Mouse (Mus musculus) cerebellum, postnatal 14 days (tissue): ENCODE results near the gene Plekhm2.

Experiments
- DNase-seq, 2 experiments: peaks; one replicate each; pipeline ENCODE4 v3.0.0; 2021; ENCODE audit warnings: mixed read lengths in 2 of 2

Gene Plekhm2

DNA sequence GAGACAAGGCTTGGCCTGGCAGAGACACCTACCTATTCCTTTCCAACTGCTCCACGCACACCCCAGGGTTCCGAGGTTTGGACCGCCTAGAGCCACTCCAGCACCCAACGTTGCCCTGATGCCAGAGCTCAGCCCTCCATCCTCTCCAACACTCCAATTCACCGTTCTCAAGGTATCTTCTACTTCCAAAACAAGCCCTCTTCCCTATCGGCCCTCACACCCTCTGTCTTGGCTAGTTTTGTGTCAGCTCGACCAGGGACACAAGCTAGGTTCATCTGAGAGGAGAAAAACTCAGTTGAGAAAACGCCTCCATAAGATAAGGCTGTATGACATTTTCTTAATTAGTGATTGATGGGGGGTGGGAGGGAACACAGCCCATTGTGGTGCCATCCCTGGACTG is at the start of gene Plekhm2:
TSS of gene Plekhm2 (minus strand) at position 101 of the 400 bp plus-strand sequence.
- no peak for DNase-seq

DNA sequence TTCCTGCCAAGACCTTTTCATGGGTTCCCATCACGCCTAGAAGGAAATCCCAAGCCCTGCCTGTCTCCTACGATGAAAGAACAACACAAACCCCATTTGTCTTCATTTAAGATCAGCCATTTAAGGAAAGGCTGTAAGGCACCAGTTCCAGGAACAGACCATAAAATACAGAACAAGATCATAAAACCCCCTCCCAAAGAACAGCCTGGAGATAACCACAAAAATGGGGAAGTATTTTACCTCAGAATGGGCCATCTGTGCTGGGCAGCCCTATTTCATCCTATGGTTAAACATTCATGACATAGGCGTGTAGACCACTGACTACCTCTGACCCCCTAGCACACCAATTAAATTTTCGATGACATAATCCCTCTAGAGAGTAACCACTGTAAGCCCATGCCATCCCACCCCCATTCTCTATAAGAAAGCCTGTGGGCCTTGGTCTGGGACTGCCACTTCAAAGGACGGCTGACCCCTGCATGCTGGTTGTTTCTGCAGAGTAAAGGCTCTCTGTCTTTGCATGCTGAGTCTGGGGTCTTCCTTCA is 49.0 kb upstream of the Plekhm2 start:
- DNase-seq = no peak

DNA sequence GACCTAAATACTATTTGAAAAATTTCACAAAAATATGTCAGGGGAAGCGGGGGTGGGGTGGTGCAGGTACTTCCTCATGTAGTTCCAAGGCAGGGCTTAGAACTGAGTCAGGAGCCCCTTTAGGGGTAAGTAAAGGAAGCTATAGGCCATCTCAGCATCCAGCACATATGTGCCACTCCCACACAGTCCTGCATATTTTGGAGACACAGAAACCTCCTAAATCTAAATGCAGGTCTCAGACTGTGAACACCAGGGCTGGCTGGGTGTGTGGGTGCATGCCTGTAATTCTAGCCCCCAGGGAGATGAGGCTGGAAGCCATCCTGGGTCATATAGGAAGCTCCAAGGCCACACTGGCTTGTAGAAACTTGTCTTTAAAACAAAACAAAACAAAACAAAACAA is 46.6 kb upstream of the Plekhm2 start:
- DNase-seq = no peak

DNA sequence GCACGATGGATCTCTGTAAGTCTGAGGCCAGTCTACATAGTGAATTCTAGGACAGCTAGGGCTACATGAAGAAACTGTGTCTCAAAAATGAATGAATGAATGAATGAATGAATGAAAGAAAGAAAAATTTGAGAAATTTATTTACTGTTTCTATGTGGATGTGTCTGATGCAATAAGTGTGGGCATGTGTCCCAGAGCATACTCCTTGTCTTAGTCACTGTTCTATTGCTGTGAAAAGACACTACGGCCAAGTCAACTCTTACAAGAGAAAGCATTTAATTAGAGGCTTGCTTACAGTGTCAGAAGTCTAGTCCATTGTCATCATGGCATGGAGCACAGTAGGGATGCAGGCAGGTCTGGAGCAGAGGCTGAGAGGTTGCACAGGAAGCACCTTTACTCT is 44.3 kb upstream of the Plekhm2 start:
- DNase-seq = no peak

DNA sequence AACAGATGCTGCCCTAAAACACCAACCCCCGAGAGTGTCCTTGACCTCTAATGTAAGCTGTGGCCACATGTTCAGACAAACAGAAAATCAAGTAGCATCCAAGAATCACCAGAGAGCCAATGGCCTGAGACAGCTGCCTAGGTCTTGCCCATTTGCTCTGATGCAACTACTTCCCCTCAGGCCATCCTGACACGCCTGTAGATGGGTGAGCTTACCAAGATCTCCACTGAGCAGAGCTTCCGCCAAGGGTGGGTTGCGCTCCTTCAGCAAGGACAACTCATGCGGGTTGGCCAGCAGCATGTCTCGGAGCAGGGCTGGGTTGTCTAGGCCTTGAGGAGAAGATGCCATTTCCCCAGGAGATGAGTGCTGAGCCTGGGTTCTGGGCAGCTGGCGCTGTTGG is 43.3 kb upstream of the Plekhm2 start:
- DNase-seq = no peak

DNA sequence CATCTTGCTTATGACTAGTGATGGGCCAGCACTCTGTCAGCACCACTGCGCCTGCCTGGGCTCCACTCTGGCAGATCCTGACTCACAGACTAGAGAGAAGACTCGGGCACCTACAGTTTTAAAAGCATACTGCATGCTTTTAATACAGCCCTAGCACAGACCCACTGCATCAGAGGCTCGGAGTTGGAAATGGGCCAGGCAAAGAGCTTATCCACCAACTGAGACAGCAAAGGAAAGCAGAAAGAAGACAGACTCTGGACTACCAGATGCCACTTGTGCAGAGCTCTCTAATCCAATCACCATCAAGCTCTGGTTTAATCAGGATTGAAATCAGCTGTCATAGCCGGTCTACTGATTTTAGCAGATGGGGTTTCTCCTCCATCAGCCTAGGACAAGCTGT is 40.6 kb upstream of the Plekhm2 start:
- DNase-seq = peak; percentile 68 to 84

DNA sequence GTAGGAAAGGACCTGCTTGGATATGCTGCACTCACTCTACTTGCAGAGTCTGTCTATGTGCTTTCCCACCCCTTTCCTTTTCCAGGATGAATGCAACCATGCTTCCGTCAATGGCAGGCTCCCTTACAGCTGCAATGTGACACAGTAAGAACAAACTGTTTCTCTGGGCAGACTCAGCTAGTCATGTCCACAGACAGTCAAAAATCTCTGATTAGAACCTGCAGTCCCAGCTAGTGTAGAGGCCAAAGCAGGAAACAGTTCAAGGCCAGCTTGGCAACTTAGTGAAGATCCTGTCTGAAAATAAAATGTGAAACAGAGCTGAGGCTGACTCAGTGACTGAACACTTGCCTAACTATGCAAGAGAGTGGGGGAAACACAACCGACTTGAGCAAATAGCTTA is 39.9 kb upstream of the Plekhm2 start:
- DNase-seq = no peak

DNA sequence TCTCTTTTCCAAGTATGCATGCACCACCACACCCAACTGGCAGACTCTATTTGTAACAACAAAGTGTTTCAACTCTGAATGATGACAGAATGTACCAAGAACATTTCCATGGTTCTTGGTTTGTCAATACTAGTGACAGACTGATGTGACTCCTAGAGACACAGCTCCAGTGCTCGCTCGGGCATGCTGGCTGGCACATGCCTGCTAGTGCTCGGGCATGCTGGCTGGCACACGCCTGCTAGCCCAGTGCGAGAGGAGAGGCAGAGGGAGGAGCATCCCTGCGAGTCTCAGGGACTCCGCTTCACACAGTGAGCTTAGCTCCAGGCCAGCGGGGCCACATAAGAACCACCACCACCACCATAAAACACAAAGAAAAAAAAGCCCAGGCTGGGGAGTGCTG is 30.0 kb upstream of the Plekhm2 start:
- no peak for DNase-seq

DNA sequence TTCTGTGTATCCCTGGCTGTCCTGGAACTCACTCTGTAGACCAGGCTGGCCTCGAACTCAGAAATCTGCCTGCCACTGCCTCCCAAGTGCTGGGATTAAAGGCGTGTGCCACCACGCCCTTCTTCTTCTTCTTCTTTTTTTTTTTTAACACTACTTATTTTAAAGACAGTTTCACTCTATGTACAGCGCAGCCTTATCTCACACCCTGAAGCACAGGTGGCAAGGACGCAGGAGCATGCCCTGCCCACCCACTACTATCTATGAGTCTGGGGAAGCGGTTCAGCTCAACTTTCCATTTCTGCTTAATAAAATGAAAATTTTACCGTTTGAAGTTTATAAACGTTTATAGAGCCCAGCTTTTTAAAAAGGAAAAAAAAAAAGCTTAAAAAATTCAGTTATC is 23.8 kb upstream of the Plekhm2 start:
- DNase-seq = no peak

DNA sequence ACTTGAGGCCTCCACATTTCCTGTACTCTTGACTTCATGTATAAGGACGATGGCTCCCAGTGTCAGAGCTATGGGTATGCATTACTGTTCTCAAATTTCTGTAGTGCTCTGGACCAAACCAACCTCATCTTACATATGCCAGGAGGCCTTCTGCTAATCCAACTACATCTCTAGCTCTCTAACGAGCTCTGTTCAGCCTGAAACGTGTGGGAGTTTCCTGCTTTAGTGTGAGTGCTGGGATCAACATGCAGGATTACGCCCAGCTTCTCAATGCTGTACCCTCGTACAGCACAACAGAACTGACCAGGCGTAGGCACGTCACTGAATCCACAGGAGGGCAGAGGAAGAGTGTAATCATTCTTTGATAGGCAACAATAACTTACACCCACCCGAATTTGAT is 21.8 kb upstream of the Plekhm2 start:
- DNase-seq = no peak

DNA sequence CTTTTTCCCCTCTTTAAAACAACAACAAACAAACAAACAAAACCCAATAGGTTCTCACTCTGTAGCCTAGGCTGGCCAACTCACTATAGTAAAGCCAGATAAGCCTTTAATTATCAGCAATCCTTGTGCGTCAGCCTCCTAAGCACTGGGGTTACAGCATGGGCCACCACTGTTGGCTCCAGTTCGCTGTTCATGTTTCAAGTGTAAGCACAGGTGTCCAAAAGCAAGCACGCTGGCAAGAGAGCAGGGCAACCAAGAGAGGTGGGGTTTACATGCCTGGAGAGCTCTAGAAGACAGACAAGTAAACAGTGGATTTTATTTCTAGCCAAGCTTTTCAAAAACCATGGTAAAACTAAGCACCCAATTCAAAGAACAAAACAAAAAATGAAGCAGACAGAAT is 21.4 kb upstream of the Plekhm2 start:
- no peak for DNase-seq

DNA sequence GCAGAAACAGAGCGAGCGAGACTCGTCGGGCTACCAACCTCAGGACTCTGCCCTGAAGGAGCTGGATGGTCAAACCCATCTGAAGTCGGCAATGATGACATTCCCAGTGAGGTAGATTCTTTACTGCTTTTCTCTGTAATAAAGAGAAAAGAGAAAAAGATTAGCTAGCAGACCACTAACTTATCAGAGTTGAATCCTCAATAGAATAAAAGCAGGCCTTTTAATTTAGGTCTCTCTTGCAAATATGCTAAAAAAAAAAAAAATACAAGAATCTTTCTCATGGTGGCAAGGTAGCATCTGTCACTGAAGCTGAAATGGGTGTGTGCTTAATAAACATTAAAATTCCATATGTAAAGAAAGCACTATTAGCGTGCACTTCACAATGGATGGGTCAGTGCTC is 20.8 kb upstream of the Plekhm2 start, which contains the start of gene Rsc1a1:
TSS of gene Rsc1a1 (minus strand) at position 101 of the 400 bp plus-strand sequence.
- no peak for DNase-seq

DNA sequence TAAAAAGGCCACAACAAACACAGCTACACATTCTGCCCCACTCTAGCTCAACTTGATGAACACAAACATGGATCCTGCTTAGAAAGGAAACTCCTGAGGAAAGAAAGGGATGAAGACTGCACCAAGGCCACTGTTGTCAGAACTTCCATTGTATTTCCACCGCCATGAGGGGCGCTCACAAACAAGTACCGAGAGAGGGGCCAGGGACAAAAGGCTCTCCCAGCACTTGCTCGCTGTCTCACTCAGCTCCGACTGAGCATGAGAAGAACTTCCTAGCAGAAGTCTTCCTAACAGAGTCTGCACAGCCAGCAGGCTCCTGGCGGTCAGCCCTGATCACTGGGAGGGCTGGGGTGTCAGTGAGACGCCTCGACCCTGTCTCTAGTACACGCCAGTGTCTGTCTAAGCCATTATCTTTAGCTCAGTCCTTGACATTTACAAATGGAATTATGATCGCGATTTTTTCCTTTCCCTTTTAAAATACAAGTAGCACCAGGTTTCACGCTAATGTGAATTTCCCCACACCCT is 18.1 kb upstream of the Plekhm2 start:
- peak in 1 of 2 experiments; percentile 23 for DNase-seq

DNA sequence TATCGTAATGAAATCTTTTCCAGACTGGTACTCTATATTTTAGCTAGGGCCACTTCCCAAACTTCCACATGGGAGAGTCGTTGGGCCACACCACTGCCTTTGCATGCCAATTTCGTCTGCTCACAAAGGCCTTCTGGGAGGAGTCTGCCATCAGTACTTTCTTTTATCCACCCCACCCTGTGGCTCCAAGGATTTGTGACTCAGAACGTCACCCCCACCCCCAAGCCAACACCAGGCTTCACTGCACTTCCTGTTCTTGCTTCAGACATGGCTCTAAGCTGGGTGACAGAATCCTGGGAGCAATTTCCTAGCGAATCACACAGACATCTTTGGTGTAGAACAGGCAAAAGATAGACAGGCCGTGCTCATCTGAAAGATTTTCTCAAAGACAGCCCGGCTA is 17.1 kb upstream of the Plekhm2 start:
- no peak for DNase-seq

DNA sequence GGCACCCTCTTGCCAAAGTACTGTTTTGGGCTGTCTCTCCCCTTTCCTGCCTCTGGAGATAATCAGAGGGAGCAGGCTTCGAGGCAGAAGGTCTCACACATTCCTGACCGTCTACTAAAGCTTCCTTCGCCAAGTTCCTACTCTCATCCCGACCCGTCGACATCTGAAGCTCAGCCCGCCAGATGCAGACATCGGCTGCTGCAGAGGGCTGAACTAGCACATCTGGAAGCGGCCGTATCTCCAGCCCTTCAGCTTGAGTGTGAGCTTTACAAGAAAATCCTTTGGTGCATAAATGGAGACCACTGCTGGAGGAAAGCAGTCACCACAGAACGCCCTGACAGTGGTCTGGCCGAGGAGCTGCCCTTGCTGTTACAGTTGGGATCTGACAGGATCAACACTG is 16.2 kb upstream of the Plekhm2 start:
- no peak for DNase-seq

DNA sequence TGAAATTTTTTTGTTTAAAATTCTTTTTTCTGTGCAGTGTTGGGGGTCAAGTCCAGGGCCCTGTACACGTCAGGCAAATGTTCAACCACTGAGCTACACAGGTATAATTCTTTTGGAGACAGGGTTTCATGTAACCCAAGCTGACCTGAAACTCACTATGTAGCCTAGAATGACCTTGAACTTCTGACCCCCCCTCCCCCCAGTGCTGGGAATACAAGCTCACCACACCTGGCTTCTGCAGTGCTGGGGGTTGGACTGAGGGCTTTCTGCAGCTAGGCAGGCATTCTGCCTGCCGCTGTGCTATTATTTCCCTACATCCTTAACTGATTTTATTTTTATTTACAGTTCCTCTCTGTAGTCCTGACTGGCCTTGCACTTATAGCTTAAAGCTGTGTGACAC is 14.3 kb upstream of the Plekhm2 start:
- no peak for DNase-seq

DNA sequence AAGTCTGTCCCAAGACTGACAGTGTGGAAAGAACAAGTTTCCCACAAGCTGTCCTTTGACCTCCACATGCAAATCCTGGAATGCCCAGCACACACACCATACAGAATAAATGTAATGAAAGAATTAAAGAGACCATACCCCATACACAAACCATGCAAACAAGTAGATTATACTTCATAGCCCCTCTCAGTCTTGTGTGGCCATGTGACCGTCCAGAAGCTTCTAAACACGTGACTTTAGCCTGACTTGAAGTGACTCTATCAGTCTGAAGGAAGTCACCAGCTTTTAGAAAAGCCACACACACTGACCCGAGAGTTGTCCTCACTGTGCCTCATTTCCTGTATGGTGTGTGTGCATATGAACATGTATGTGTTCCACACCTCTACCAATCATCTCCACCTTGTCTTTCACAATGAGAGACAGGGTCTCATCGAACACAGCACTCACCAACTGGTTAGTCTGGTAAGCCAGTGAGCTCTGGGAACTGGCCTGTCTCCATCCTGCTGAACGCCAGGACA is 11.8 kb upstream of the Plekhm2 start:
- DNase-seq = no peak

DNA sequence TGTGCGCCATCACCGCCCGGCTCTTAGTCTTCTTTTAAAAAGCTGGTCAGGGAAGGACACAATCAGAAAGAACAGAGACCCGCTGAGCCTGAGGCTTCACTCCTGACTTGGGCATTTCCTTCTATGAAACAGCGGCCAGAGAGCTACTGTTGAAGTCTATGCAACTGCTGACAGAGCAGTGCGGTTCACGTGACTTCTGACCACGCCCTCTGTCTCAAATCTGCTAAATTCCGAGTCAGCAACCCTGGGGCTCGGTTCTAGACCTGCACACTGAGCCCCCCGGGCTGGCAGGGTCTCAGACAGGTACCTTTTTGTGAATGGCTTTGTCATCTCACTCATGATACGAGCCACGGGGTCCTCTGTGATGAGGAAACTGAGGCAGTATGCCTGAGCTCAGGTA is 7.6 kb upstream of the Plekhm2 start:
- DNase-seq = no peak

DNA sequence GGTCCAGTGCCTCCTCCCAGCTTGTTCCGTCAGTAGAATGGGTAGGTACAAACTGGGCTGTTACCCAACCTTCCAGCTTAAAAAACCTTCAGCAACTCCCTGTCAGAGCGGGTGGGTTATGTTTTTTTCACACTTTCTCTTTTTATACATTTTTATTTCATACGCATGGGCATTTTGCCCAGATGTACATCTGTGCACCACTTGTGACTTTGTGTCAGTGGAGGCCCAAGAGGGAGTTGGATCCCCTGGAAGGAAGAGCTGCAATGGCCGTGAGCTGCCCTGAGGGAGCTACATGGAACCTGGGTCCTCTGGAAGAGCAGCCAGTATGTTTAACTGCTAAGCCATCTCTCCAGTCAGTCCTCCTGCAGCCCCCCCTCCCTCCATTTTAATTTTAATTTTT is 6.7 kb upstream of the Plekhm2 start:
- no peak for DNase-seq

DNA sequence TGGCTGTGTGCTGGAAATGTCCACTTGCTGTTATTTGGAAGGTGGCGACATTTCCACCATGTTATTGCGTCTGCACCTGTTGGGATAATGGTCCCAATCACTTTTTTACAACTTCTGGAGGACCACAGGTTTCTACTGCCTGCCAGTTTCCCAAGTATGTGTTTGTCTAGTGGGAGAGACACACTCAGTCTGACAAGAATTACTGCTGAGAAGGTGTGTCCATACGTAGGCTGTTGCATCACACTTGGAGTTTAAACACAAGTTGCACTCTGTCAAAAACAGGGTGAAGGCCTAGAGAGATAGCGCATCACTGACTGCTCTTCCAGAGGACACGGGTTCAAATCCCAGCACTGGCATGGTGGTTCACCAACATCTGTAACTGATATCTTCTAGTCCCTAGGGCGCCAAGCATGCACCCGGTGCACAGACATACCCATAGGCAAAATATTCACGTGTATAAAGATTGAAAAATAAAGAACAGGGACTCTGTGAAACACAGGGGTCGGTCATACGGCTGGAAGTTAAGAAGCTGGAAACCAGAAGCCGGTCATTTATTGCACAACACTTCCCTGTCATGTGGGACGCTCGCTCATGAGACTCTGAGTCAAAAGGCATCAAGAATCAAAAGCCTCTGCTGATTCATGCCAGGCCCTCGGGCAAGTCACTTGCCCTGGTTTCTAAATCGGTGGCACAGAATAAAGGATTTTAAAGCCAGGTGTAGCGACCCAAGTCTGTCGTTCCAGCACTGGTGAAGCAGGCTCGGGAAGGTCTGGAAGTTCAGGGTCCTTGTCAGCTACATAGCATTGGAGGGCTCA is 5.4 kb upstream of the Plekhm2 start:
- no peak for DNase-seq

DNA sequence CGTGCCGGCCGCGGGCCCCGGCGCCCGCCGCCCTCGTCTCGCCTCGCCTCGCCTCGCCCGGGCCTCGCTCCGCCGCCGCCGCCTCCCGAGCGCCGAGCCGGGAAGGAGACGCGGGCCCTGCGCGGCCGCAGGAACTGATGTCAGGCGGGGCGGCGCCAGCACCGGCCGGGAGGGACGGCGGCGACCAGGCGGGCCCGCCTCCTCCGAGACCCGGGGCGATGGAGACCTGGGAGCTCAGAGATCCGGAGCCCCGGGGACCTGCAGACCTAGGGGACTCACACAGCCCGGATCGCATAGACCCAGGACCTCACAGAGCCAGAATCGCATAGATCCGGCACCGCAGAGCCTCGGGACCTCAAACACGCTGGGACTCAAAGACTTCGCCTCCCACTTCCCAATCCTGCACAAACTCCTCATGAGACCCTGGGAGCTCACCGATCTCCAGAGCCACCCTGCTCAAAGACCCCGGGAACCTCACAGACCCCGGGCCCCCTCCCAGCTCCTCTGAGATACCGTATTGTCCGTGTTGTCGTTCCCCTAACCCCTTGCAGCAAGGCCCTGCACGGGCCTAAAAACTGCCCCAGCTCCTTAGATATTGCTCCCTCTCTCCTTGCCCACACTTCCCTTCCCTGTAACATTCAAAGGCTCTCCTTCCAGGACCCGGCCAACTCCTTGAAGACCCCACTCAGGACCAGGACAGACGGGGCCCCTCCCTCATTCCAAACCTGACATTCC is 521 bp downstream of the Plekhm2 start:
- peak; percentile 75 to 85 for DNase-seq

DNA sequence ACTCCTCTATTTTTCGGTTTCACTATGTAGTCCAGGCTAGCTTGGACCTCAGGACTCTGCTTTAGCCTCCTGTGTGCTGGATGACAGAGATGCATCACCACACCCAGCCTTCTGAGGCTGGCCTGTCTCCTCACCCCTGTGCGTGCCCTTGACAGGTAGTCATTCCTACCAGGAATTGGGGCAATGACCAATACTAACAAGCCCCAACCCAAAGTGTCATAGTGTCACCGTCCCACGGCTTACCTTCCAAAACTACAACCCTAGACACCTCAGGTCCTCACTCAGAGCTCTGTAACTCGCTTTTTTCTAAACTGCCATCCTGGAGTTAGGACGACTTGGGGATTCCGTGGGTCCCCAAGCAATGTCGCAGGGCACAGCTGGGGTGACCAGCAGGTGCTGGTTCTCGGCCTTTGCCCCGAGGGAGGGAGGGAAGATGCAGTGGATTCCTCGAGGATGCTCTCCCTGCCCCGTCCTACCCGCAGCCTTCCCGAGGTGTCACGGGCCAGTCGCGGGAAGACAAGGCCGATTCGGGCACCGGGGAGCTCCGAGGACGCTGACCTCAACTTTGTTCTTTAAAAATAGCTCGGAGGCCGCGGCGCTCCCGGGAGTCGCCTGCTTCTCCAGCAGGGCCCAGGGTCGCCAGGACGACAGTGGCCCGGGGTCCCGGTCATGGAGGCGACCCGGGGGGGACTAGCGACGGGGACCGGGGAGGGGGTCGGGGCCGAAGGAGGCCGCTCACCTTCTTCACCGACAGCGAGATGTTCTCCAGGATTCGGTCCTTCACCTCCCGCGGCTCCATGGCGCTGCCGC is 1.4 kb downstream of the Plekhm2 start:
- DNase-seq = peak; percentile 51 to 56

DNA sequence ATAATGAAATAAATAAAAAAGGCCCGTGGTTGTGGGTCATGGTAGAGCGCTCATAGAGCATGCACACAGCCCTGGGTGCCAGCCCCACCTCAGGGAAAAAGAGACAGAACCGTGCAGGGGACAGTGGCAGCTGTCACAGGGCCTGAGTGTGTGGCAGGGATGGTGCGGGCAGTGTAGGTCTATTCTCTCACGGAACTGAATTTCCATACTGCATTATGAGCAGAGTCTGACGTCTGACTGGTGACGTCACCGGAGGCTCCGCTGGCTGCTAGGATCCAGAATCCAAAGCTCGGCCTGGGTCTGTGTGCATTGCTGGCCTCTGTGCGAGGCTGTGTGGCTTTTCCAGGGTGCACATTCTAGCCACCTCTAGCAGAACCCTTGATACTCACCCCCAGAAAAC is 3.8 kb downstream of the Plekhm2 start:
- DNase-seq = no peak
